Mouse (Mus musculus) gastrocnemius, postnatal 10 days (tissue): ENCODE measurements around the gene Tinf2. TPM values are rescaled to one million over a fixed set of nuclear protein-coding genes. Genes with fewer than 3 reads are reported as not detected.

Experiments
- DNase-seq: peaks from one replicate; pipeline ENCODE4 v3.0.0; 2021; ENCODE audit warnings: mixed read lengths
- total RNA-seq, 2 experiments: library from RNA; stranded (reverse); gene quantifications; 2 replicates each; pipeline ENCODE4 v1.2.3; 2021

Tinf2 gene
- total RNA-seq, 2 experiments from 2014 or later: 11.7 to 14.9 TPM

DNA sequence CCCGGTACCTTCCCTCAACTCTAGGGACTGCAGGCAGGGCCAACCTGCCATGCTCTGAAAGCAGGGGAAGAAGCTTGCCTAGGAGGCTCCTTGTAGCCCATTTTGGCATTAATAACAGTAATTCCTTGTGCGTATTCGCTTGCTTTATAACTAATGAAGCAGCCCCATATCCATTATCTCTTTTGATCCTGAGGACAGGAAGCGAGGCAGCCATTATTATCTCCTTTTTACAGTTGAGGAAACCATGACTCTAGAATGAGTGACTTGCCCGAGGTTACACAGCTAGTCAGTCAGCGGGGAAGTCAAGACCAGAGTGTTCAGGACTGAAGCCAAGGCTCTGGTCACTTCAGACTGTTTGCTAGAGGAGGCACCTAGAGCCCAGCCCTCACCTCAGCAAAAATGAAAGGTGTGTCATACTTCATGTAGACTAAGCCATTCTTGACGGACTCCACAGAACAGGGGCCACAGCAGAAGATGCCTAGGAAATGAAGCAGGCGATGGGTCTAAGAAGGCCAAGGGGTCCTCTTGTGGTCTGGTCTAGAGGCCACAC lies 24.5 kb upstream of the Tinf2 start:
- DNase-seq: no peak

DNA sequence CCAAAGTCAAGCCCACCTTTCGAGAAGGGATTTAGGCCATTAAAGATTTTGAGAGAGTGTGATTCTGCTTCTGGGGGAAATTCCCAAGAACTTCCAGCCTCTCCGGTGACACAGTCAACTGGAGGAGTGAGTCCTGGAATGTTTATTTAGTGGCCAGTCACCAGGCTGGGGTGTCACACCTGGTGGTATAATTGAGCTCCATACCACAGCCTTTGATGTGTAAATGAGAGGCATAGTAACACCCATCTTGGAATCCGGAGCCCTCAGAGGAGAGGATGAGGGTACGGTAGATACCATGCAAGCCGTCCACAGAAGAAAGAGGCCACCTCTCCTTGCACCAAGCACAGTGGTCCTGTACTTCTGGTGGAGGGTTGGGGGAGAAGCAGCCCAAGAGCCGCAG lies 21.1 kb upstream of the Tinf2 start:
- DNase-seq: no peak

DNA sequence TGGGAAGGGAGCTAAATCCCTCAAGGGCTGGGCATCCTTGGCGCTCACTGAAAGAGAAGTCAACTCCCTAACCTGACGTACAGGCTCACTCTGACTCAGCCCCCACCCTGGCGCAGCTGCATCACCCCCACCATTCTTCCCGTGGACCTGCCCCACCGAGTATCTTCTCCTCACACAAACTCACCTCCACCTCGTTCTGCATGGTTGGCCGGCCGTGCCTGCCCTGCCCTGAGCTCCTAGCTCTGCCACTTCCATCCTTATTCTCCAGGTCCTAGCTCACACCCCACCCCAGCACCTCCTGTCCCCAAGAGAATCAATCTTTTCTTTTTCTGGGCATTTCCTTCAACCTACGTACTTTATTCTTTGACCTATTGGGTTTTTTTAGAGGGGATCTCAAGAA lies 19.5 kb upstream of the Tinf2 start:
- no peak for DNase-seq

DNA sequence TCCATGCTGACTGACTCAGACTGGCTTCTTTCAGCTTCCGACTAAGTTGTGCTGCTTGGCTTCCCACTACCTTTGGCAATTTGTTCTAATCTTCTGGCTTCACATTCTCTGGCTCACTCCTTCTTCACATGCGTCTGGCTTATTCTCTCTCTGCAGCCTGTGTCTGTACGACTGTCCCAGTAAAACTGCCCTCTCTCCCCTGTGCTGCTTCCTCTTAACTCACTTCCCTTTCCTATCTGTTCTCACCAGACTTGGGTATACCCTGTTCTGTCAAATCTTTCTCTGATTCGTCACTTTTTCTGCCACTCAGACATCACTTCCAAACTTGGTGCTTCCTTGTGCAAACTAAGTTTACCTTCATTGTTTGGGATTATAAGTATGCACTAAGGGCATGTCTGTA lies 15.6 kb upstream of the Tinf2 start:
- DNase-seq: no peak

DNA sequence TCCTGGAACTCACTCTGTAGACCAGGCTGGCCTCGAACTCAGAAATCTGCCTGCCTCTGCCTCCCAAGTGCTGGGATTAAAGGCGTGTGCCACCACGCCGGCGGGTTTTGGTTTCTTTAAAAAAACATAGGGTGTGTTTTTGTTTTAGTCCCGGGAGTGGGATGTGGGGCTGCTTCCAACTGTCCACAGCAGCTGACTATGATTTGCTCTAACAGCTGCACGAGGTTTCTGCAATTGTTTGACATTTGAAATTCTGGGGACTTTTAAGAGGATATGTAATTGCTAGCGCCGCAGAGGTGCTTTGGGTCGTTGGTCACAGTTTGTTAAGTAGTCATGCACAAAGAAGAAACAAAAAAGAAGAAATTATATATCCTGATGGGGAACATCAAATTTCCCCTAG lies 7.8 kb upstream of the Tinf2 start:
- no peak for DNase-seq

DNA sequence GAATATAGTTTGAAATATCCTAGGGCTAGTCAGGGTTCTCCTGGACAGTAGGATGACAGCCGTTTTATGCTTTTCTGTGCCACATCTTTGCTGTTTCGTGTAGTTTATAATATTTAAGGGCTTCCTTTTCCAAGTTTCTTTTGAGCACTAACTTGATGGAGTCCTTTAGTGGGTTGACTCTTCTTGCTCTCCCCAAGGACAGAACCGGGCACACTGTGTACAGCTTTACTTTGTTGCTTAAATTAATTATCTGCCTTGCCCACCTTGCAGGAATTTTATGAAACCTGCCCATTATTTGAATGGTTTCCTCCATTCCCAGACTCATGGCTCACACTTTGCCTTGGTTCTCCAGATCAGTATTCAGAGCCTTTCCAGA lies 486 bp upstream of the Tinf2 start:
- DNase-seq: no peak

DNA sequence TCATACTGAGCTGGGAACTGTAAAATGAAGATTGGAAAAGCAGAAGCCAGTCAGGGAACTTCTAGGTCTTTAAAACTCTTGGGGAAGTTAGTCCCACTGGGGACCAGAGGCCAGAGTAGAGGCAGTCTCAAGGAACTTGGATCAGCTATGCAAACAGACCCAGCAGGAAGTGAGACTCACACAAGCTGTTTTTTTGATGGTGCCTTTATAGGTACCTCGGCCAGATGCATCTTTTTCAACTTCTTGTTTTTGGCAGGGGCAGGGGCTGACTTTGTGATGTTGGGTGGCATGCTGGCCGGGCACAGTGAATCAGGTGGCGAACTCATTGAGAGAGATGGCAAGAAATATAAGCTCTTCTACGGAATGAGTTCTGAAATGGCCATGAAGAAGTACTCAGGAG lies 4.0 kb downstream of the Tinf2 start:
- no peak for DNase-seq

DNA sequence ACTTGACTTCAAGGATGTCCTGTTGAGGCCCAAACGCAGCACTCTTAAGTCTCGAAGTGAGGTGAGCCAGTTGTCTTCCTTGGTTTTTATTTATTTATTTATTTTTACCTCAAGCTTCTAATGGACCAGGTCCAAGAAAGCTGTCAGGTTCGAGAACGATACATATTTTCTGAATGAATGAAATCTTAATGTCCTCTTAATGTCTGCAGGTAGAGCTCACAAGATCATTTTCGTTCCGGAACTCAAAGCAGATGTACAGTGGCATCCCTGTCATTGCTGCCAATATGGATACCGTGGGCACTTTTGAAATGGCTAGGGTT lies 8.9 kb downstream of the Tinf2 start:
- no peak for DNase-seq

DNA sequence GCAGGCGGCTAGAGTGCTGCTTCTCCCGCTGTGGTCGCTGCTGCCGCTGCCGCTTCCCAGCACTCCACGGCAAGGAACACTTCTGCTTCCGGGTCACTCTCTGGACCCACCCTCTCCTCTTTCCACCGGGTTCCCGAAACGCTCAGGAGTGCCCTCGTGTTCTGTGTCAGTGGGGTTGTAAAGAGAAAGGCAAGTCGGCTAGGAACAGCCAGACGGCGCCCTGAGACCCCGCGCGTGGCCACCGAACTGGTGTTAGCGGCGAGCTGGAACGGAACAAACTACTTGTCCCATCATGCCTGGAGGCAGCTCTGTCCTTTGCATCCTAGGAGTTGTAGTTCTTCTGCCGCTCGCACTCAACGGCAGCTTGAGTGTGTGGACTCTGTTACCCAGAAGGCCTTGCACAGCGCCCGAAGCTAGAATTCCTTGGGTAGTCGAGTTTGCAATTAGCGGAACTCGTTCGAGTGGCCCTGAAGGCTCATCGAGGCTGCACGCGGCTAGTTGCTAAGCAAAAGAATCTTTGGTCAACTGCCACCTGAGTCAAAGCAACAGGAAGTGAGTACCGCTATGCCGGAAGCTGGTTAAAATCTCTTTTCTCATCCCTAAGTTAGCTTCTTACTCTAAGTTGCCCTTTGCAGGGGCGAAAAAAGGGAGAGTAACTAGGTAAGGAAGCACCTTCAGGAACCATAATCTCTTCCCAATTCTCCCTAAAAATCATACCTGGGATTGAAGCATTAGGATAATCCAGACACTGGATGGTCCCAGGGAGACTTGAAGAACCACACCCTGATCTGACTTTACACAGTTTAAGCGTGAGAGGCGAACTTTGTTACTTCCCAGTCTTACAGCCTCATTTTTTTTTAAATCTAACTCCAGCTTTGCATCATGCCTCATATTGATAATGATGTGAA lies 9.5 kb downstream of the Tinf2 start, which contains the start of the genes Gmpr2 and Nedd8:
Gene Gmpr2, plus strand, starts transcription at position 109 of the 908 bp plus-strand sequence.
Gene Nedd8, minus strand, starts transcription at position 292 of the 908 bp plus-strand sequence.
- peak; percentile 65 for DNase-seq

DNA sequence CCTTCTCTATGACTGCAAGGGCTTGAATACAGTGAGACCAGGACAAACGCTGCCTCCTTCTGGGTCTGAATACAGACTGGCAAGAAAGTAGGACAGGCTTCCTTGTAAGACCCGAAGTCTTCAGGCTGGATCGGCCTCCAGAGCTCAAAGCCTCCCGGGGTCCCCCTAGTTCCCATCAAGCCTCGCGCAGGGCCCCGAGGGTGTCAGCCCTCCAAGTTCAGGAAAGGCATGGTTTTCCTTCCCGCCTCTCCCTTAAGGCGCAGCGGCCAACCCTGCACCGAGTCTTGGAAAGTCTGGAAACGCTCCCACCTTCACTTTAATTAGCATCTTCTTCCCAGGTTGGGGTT lies 10.2 kb downstream of the Tinf2 start:
- DNase-seq: no peak

DNA sequence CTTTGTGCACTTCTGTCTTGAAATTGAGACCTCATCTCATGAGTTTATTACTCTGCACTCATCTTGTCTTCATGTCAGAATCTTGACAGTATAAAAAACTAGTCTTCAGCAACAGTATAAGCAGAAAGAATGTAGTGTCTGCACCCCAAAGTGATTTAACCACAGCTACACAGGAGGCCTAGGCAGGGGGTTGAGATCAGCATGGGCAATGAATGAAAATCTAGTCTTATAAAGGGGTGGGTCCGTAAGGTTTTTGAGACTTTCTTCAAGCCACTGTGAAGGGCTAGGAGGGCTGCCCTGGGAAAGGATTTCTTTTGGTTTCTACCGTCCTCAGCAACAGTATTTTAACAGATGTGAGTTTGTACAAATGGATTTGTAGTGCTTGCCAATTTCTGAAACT lies 21.0 kb downstream of the Tinf2 start:
- no peak for DNase-seq

DNA sequence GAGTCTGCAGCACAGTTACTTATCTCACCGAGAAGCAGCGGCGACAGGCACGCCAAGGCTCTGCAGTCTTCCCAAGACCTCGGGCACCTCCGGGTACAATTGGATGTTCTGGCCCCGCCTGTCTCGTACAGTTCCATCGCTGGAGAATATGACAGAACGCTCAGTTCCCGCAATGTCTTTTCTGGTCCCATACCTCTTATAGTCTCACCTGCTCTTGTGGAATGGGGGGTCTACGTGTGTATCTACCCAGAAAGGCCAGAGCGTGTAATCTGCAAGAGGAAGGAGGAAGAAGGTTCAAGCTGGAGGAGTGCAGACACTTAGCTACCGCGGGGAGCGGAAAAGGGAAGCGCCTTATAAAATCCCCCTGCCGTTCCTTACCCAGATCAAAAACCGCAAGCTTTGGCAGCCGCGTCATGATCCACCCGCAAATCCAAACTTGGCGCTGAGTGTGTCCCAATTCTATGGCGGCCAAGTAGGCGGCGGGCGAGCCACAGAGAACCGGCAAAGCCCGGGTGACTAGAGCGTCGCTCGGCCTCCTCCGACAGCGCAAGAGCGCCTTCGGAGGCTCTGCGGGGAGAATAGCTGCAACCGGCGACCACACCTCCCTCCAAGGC lies 21.6 kb downstream of the Tinf2 start, which contains the start of gene Mdp1:
Gene Mdp1, minus strand, starts transcription at position 549 of the 614 bp plus-strand sequence.
- DNase-seq: peak; percentile 75

DNA sequence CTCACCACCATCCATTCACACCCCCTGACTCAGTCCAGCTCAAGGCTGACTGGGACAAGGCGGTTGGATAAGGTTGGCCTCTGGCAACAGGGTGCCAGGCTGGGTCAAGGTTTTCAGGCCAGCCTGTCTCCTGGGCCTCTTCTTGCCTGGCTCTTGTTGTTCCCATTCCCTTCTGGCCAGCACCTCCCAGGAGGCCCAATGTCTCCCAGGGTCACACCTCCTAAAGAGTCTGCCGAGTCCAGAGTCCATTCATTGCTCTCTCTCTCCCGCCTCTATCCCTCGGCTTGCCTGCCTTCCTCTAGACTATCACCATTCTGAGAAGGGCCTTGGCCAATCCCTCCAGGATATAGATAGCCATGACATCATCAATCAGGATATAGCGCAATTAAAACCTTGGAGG lies 23.6 kb downstream of the Tinf2 start:
- DNase-seq: no peak

DNA sequence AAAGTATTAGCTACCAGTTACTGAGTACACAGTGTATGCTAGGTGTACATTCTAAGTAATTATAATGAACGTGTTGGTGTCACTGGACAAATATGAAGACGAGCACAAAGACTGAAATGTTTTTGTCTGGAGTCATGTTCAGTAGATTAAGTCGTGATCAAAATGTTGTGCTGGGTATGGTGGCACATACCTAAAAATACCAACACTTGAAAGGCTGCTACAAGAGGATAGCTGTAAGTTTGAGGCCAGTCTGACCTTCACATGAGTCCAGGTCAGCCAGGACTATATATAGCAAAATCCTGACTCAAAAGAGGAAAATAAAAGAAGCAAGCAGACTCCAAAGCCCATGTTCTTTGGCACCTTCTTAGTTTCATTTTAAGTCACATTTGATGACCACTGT lies 24.7 kb downstream of the Tinf2 start:
- DNase-seq: no peak

DNA sequence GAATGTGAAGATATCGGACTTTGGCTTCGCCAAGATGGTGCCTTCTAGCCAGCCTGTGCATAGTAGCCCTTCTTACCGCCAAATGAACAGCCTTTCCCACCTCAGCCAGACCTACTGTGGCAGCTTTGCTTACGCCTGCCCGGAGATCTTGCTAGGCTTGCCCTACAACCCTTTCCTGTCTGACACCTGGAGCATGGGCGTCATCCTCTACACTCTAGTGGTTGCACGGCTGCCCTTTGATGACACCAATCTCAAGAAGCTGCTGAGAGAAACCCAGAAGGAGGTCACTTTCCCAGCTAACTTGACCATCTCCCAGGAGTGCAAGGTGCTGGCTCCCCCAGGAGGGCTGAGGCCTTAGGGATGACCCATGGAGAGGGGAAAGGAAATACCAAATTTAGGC lies 30.1 kb downstream of the Tinf2 start:
- DNase-seq: no peak

DNA sequence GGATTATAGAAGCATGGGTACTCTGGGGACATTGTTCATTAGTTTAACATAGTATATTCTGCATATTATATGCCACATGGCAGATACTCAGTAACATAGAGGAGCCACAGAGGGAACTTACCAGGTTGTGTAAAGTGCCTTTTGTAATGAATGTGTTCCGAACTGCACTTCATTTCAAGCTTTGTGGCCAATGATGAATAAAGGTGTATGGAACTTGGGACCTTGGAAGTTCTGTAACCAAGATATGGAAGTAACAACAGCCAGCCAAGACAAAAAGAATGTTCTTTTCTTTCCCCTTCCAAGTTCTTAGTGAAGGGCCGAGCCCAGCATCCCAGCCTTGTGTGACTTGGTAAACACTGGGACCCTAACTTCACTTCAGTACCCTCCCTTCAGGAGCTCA lies 31.7 kb downstream of the Tinf2 start, which contains the start of gene Tssk4:
Gene Tssk4, plus strand, starts transcription at position 301 of the 400 bp plus-strand sequence.
- no peak for DNase-seq

DNA sequence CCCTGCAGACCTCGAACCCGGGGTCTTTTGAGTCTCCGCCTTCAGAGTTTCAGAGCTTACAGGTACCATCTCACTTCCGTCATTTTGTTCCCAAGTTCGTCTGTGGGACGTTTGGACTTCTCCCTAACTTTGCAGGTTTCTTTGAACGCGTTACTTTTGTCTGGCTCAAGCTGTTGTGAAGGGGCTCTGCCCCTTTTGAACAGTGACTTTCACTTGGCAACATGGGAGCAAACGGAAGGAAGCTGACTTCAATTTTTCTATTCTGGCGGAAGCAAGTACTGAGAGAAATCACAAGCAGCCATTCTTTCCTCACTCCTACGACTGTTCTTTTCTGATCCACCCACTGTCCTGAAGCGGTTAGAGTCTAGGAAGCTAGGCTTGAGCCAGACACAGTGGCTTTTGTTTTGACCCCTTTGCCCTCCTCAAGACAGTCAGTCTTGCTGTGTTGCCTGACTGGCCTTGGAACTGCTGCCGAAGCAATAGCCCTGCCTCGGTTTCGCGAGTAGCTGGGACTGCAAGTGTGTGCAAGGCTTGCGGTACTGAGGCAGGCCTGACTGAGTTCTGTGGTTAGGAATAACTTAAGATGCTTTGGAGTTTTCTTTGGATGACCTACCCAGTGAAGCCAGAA lies 37.2 kb downstream of the Tinf2 start:
- no peak for DNase-seq

DNA sequence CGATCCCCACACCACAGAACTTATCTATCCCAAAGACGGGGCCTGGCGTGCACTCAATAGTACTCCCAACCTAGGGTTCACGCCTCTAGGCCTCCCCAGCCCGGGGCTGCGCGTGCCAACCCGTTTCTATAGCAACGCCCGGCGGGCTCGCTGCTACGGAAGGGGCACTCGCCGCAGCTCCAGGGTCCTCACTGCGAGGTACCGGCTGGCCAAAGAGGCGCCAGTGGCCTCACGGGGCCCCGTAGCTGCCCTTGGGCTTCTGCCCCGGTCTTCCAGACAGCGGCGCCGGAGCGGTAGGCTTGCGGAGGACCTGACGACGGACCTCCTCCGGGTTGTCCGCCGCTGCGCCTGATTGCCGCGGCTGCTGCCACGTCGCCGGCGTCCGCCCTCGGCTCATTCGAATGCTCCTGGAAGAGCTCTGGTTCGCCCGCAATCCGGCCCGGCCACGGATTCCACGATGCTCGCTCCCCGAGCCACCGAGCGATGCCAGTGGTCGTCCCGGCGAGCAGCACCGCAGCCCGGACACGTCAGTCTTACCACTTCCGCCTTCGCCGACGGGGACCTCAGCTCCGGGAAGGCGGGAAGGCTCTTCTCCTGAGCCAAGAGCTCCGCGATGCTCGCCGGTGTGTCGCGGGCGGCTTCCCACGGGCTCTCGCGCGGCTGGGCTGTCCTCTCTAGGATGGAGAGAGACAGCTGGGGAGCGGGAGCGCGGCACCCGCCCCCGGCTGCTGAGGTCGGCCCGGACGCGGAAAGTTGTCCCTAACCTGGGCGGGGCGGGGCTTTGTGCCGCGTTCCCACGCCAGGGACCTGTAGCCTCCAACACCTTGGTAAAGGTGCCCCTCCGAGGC lies 38.3 kb downstream of the Tinf2 start, which contains the start of gene Tm9sf1:
Gene Tm9sf1, minus strand, starts transcription at position 747 of the 848 bp plus-strand sequence.
- peak; percentile 82 for DNase-seq

DNA sequence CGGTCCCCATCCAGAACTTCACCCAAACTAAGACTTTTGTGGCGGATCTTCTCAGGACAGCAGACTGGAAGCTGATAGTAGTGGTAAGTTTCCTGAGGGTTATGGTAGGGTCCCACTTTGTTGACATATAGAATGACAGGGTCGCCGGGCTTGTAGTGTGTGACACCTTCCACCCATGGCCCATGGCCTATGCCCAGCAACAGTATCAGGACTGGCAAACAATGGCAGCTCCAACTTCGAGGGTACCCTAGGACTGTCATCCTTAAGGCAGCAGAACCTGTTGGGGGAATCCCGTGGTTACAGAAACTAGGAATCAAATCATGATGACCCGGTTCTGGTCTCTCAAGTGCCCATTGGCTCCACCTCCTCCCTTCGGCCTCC lies 39.0 kb downstream of the Tinf2 start:
- DNase-seq: no peak

DNA sequence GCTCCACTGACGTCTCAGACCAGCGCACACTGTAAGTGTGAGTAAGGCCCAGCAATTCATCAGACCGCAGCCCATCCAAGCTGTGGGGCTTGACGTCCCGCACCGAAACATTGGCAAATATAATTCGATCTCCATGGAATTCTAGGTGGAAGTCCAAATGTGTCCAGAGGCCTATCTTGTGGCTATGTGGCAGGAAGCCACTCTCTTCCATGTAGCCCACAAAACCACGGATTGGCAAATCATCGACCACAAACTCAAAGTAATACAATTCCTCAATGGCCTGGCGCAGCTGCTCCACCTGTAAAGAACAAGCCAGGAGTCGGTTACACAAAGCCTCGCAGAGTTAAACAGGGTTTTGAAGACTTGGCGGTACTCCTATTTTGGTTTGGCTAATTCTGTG lies 40.3 kb downstream of the Tinf2 start:
- DNase-seq: no peak

DNA sequence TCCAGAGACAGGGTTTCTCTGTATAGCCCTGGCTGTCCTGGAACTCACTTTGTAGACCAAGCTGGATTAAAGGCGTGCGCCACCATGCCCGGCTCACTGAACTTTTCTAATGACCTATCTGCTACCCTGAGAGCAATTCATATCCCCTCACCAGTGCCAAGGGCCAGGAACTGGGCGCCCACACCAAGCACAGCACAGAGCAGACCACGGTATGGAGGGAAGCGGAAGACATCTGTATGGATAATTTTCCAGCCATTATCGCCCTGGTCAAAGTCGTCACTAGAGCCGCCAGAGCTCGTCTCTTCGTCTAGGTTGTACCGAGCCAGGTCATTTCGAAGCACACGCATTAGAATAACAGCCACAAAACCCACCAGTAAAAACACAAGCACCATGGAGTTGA lies 40.8 kb downstream of the Tinf2 start:
- DNase-seq: no peak

DNA sequence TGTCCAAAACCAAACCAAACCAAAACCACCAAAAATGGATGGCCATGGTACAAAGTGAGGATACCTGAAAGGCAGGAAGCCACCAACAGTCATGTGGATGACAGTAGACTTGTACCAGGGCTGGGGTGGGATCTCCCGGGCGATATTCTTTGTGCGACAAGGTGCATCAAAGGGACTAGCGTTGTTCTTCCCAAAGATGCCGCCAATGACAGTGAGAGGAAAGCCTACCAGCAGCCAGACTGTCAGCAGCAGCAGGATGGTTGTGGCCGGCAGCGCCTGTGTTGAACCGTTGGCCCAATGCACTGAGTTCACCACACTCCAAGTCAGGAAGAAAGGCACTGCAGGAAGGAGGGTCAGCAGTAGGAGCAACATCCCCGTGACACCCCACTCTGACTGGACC lies 43.8 kb downstream of the Tinf2 start, which contains the start of gene Gm49378:
Gene Gm49378, minus strand, starts transcription at position 101 of the 400 bp plus-strand sequence.
- no peak for DNase-seq
